Mouse (Mus musculus): ENCODE data around the gene Shisal1.

Shisal1 gene

DNA sequence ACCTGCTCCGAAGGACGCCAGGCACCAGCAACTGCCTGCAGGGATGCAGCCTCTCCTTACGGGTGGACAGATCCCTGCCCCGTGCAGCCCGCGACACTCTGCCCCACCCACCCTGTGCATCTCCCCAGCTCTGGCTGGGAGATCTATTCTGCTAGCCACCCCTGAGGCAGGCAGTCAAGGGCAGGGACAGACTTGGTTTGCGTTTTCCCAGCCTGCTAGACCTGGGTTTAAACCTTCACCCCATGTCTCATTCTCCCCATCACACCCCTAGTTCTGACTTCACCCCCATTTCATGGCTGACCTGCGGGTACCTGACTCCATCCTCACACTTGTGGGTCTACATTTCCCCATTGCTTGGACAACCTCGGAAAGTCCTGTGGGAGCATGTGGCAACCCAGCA is at the start of gene Shisal1:
Shisal1 (minus strand) TSS at position 101 of the 400 bp plus-strand sequence.
- DNase-seq (ENCODE audit: extremely low read depth, low read depth) = no peak

DNA sequence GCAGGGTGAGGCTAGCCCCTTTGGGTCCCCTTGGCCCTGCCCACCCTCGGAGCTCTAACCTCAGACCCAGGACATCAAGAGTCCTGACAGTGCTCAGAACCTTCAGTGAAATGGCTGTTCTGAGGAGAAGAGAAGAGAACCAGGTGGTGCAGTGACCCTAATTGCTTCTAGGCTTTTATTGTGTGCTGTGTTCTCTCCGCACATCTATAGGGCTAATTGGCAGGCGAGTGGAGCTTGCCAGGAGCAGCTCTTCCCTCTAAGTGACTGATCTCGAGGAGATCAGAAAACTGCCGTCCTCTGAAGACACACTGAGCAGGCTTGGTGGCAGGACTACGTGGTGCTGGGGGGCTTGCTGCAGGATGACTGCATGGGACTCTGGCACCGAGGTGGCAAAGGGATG is 43.6 kb upstream of the Shisal1 start:
- no peak for DNase-seq (ENCODE audit: extremely low read depth, low read depth)

DNA sequence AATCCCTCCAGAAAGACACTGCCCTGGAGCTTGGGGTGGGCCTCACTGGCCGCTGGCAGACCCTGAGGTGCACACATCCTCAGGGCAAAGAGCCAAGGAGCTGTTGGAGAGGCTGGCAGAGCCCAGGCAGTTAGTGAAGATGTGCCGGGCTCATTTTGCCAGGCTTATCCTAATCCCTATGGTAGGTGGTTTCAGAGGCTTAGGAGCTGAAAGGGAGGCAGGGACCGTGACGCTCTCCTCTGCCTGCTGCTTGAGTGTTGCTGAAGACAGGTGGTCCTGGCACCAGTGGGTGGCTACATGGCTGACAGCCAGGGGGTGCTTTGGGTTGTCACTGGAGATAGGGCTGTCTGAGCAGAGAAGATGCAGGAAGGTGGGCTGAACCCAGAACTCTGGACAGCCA is 37.4 kb upstream of the Shisal1 start:
- no peak for DNase-seq (ENCODE audit: extremely low read depth, low read depth)

DNA sequence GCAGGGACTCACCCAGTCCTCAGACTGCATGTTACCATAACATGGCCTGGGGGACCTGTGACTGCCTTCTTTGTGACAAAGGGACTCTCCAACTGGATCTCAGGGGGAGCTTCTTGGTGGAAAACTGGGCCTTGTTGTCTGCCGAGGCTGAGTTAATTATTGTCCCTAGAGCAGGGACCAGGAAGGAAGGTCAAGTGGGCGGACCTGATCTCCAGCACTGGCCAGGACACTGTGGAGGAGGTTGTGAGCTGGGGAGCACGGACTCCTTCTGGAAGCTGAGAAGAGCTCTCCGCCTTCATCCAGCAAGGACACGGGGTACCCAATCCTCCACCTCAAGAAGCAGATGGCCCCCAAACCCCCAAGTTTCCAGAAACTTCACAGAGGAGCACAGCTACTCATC is 36.7 kb upstream of the Shisal1 start:
- no peak for DNase-seq (ENCODE audit: extremely low read depth, low read depth)

DNA sequence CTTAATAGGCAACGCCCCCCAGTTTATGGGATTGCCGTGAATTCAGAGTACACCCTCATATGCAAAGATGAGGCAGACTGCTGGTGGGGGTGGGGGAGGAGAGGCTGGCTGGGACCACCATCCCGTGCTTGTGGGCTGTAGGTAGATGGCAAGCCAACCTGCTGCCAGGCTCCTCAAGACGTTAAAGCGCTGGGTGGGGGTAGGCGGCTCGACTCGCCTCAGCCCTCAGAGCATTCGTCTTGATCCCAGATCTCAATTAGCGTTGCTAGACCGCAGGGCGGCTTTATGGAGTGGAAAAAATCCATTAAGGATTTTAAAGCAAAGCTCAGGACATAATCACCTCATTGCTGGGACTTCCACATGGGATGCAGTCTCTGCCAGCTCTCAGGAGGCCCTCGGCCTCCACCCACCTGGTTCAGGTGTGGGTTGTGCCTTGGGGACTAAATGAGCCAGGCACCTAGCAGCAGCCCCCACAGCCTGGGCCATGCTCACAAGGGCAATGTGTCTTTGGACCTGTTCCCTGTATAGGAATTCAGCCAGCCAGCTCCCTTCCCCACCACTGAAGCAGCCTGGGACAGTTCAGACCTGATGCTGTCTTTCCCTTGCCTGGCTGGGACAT is 34.5 kb upstream of the Shisal1 start:
- DNase-seq (ENCODE audit: extremely low read depth, low read depth) = no peak

DNA sequence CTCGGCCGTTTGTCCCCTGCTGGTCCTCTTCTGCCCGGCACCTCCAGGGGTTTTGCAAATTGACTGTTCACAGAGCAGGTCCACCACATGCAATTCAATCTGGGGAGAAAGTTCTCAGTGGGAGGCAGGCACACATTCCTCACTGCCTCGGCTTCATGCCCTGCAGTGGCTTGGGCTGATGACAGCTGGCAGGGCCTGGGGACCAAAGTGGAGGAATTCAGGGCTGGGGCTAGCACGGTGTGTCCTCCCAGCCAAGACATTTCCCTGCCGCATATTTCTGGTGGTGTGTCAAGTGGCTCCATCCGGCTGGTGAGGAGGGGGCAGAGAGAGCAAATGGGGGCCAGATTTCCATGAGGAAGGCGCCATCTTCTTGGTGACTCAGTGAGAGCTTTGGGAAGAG is 22.5 kb upstream of the Shisal1 start:
- no peak for DNase-seq (ENCODE audit: extremely low read depth, low read depth)

DNA sequence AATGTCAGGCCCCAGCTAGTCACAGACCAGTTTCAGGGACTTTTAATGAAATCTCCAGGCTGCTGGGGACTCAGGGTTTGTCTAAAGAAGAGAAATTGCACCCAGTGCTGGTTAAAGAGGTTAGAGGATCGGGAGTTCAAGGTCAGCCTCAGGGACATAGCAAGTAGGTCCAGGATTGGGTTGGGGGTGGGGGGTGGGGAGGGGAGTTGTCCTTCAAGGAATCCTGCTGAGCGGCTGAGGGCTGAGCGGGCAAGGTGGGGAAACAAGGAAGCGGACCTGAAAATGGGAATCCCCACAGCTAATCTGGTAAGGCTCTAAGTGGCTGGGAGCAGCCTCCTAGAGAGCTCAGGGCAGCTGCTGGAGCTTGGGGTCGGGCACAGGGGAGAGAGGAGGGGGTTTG is 20.9 kb upstream of the Shisal1 start:
- no peak for DNase-seq (ENCODE audit: extremely low read depth, low read depth)

DNA sequence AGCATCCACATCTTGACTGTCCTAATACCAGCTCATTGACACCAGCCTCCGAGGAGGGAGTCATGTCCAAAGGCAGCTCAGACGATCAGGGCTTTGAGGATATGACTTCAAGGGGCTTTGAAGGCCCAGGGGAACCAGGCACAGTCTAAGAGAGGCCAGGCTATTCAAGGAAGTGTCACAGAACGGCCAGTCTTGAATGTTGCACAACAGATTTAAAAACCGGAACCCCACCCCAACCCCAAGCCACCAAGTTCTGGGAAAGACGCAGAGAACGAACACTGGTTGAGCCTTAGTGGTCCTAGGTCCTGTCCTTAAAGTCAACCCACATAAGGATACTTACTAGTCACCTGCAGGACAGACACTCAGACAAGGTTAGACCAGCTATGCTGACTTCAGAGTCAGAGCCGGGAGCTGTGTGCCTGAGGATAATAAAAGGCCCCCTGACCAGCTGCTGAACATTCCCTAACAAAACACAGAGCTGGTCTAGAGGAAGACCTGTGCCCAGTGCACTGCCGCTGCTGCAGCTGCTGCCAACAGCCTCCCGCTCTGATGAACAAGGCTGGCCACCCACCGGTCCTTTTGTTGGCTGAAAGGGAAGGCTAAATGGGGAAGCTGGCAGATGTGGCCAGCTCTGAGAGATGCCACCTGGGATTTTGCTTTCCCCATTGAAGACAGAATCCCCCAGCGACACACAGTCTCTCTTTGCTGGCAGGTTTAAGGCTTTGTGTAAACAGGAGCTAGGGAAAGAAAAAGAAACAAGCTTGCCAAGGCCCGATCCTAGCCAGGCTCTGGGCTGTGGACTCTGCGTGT is 19.8 kb upstream of the Shisal1 start:
- DNase-seq (ENCODE audit: extremely low read depth, low read depth) = no peak

DNA sequence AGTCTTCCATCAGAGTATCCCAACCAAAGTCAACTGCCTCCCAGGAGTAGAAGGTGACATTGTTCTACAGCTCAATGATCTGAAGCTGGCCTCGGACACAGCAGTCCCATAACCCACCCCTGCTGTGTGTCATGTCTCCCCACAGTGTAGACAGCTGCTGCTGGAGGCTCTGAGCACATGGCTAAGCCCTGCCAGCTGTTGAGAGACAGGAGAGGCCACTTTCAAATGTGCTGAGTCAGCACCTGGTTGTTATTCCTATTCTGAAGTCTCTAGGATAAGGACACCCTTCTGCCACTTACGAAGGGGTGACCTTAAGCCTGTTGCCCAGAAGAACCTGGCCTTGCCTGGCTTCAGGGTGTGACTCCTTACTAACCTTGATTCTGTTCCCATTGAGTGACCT is 14.5 kb upstream of the Shisal1 start:
- no peak for DNase-seq (ENCODE audit: extremely low read depth, low read depth)

DNA sequence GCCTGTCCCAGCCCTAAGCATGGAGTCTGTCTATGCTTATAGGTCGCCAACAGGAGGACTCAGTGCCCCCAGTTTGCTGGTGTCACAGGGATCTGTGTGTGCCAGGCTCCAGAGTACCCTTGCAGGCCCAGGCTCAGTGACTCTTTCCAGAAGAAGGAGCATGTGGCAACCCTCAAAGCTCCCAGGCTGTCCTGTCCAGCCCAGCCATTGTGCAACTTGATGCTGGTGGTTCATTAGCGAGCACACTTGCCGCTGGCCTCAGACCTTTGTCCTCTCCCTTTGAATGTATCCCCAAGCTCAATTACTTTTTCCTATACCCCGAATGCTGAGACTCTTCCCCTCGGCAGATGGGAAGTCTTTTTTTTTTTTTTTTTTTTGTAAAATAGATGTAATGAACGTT is 12.1 kb upstream of the Shisal1 start:
- DNase-seq (ENCODE audit: extremely low read depth, low read depth) = no peak

DNA sequence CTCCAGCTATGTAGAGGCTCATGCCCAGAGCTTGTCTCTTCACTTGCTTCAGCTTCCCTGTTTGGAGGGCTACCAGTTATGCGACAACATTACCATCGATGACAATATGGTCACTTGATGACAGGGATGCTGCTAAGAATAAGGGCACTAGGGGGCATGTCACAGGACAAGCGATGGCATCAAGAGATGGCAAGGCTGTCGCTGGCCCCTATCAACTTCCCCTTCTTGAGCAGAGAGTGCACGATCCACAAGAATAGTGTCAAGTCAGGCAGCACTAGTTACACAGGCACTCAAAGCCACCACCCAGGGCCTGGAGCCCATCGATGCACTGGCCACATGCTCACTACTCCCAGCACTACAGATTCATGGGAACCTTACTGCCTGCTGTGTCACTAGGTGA is 8.4 kb upstream of the Shisal1 start:
- no peak for DNase-seq (ENCODE audit: extremely low read depth, low read depth)

DNA sequence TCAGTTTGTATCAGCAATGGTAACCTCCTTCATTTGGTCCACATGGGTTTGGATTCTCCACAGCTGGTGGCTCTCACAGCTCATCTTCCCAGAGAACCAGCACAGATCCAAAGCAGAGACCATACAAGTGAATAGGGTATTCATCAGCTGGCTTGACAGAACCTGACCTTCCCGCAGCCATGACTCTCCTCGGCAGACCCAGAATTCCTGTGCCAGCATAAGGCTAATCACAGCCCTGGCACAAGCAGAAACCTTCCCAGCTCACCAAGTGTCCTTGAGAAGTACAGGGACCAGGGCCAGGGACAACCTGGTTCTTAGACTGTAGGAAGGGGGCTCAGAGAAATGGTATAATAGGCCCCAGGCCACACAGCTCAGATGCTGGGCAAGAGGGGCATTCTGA is 6.2 kb upstream of the Shisal1 start:
- no peak for DNase-seq (ENCODE audit: extremely low read depth, low read depth)

DNA sequence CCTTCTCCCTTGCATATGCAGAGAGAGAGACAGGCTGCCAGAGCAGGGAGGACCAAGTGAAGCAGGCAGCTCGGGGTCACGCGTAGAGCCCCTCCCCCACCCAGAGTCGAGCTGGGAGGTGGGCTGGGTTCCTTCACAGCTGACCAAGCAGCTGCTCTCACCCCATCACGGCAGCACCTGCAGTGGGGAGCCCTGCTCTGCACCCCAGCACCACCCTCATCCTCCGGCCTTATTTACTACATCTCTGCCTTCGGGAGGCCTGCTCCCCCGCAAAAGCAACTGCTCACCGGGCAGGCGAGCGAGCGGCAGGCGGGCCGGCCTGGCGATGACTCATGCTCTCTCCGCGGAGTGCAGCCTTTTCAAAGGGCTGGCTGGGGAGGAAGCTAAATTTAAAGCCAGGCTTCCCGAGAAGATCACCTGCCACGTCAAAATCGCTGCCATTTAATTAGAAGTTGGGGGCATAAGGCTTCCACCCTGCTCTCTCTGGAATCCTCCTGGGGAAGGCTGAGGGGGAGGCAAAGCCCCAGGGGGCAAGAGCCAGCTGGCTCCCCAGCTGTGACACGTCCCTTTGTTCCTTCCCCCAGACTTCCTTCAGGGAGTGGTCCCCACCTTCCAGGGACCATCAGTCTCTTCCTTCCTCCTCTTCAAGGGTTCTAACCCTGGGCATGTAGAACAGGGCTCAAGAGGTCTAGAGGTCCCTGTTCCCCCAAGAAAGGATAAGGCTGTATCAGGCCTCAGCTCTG is 3.7 kb upstream of the Shisal1 start:
- no peak for DNase-seq (ENCODE audit: extremely low read depth, low read depth)

DNA sequence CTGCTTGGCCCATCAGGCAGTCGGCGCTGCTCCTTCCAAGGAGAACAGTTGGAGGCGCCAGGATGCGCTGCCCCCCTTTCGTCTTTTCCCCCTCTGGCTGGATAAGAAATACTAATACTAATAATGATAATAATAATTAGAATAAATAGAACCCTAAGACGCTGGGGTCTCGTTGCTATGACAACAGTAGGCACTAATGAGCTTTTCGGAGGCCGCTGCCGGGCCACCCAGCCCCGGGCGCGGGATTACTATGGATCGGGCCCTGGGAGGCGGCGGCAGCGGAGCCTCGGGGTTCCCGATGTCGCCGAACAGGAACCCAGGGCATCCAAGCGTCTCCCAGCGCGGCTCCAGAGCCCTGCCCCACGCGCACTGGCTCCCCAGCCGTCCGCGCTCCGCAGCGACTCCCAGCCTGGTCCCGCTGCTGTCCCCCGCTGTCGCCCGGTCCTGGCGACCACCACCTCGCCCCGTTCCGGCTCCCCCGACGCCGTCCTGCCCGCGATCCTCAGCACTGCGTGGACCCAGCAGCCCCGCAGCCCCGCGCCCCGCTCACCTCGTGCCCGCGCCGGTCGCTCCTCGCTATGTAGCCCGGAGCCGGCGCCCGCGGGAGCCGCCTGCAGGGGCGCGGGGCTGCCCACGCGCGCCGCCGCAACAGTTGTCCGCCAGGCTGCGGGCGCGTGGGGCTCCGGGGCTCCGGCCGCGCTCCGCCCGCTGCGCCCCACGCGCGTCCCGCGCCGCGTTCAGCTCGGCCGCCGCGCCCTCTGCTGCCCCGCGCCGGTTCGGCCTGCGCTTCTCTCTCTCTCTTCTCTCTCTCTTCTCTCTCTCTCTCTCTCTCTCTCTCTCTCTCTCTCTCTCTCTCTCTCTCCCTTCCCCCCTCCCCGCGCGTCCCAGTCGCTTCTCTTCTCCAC is 833 bp downstream of the Shisal1 start:
- DNase-seq (ENCODE audit: extremely low read depth, low read depth) = no peak

DNA sequence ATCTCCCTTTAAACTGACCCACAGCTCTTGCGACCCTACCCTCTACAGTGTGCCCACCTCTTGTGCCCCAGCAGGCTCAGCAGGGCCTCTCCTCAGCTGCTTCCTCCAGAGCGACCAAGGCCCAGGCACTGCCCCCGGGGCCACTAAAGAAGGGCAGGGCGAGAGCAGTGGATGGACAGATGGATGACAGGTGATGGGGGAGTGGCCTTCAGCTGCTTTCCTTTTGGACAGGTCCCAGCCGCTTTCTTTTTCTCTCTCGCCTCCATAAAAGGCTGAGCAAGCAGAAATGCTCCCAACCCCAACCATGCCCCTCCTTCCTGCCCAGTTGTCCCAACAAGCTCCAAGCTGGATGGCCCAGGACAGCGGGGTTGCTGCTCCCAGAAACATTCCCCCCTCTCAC is 2.7 kb downstream of the Shisal1 start:
- no peak for DNase-seq (ENCODE audit: extremely low read depth, low read depth)

DNA sequence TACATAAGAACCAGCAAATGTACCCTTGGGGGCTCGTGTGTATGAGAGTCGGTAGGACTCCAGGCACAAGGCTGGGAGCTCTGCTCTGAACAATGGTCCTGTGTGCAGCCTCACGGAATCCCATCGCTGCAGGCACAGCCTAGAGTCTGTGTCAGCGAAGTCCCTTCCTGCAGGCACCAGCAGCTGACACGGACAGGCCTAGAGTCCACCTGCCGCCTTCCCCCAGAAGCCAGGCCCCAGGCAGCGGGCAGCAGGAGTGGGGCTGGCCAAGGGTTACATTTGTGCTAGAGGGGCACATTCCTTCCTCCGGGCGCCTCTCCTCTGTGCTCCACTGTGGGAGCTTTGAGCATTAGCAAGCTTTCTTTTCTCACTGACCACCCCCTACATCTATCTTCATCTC is 3.3 kb downstream of the Shisal1 start:
- DNase-seq (ENCODE audit: extremely low read depth, low read depth) = no peak

DNA sequence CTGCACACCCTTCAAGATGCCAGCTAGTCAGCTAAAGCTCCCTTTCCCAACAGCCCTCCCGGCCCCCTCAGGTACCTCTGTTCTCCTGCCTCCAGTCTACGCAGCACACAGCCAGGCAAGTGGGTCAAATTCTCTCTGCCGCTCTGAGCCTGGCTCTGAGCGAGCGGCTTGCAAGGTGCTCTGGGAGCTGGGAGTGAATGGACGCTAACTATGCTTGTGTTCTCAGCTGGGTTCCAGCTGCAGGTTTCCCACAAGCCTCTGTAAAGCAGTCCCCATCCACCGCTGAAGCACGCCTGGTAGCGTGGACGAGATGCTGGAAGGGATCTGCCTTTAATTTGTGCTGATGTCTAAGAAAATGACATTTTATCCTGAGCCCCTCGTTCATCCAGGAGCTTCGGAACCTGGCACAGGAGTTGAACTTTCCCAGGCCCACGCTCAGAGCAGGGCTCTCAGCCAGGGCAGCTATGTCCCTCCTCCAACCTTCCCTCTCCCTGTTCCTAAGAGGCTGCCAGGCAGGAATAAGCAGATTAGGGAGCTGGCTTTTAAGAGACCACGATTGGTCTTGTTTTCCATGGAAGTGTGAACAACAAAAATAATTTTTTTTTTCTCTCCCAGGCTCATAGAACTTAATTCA is 5.1 kb downstream of the Shisal1 start:
- DNase-seq (ENCODE audit: extremely low read depth, low read depth) = no peak

DNA sequence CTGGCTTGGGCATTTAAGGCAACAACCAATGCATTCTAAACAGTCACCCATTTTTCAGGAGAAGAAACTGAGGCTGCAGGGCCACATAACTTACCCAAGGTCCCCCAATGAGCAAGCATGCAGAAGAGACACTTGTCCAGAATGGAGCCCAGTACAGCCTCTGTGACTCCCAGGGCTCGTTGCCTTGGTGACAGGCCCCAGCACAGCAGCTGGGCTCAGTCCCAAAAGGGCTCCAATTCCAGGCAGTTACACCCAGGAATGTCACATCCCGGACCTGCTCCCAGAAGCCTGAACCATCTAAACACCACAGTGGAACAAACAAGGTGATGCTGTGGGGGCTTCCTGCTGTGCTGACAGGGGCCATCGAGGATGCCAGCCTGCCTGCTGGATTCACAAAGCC is 6.1 kb downstream of the Shisal1 start:
- DNase-seq (ENCODE audit: extremely low read depth, low read depth) = no peak

DNA sequence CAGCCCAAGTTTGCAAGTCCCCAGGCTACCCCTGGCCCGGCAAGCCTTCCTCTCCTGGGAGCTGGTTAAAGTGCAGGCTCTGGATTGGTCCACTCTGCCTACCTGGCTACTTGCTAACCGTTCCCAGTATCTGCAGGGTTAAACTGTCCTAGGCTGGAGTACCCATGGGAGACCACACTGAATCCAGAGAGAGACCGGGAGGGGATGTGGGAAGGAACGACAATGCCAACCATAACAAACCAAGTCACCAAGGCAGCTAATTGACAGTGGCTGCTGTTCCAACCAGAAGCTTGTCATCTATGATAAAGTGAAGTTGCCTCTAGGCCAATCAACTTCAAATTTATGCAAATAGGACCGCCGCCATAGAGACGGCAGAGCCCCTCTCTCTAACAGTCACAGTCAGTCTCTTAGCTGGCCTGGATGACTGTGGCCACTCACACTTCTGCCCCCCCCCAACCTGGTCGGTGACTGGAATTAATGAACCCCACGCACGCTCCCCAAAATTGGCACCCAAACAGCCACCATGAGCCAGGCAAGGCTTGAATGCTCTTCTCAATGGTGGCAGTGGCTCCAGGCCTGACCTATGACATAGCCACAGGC is 13.2 kb downstream of the Shisal1 start:
- no peak for DNase-seq (ENCODE audit: extremely low read depth, low read depth)

DNA sequence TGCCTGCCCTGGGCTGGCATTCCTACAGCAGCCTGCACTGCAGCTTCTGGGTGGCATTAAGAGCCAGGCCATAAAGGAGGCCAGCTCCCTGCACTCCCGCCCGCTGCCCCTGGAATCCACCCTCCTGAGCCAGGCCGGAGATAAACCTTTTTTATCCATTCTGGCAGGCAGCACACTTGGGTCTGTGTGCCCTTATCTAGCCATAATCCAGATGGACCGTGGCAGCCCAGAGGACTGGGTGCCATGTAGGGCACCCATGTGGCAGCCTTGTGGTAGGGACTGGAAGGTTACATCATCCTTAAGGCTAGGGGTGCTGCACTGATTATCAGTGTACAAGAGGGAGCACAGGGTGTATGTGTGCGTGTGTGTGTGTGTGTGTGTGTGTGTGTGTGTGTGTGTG is 16.4 kb downstream of the Shisal1 start:
- no peak for DNase-seq (ENCODE audit: extremely low read depth, low read depth)

DNA sequence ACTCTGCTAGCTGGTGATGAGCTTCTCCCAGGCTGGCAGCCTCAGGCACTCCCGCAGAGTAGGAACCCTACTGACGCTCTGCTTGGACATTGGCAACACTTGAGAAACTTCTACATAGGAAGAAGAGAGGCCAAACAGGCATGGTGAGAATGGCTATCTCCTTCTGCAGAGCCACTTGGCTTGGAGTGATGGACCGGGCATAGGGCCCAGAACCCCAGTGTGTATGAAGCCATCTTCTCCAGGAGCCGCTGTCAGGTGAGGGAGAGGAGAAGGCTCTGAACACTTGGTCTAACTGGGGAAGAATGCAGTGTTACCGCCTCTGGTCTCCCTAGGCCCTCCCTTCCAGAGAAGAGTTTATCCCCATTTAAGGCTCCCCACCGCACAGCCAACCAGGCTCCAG is 19.3 kb downstream of the Shisal1 start:
- no peak for DNase-seq (ENCODE audit: extremely low read depth, low read depth)
